In the genomic region with DNA sequence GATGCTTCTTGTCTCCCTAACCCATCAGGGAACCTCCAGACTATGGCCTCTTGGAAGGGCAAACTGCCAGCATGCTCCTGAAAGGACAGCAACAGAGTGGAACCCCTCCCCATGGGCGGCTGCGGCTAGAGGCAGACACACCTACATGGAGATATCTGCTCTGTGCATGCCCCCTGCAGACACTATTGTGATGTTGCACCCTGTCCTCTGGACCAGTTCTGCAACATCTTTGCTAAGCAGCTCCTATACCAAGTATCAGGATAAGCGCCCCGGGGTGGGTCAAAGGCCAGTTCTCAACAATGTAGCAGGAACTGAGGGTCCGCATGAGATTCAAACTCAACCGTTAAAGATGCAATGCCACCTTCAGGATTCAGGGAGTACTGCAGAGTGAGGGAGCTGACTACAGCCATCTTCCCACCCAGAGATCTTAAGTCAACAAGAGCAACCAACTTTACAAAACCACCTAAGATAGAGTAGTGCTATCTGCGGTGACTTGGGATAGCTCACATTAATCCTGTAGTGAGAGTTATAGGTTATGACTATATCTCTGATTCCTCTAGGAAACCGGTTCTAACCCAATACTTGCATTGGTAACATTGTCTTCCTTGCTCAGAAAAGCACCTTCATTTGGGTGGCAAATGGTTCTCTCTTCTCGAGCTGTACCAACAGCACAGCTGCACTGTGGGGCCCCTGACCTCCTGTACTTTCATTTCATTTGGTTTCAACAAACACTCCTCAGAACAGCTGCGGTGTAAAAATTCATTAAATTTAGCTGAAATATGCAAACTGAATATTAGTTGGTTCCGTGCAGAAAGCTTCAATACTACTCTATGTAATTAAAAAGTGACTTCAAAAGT, we compare ENCODE assay signal across 7 mouse cellular contexts. TPM values are rescaled to one million over a fixed set of nuclear protein-coding genes. Genes with fewer than 3 reads are reported as not detected.
DNase-seq lines count a peak whose midpoint lies in the region; ATAC-seq and TF ChIP-seq lines count a peak whose summit lies in the region.

No protein-coding gene starts in this region.

- peak overlapping the region; percentile 26 for H3K4me2 ChIP-seq in kidney, embryonic 14.5 days (replicated peaks; ENCODE audit: low read depth, low read length)
- peak overlapping the region; percentile 36 for H3K4me2 ChIP-seq in lung, embryonic 15.5 days

- H3K4me3 ChIP-seq in heart, adult 2 months, result peak overlapping the region; percentile 44
- H3K4me3 ChIP-seq in kidney, embryonic 14.5 days (ENCODE audit: low read length), result no peak overlapping the region
- H3K4me3 ChIP-seq in lung, embryonic 15.5 days, result peak overlapping the region; percentile 18; the same call in 1 of the 2 replicates
- no peak overlapping the region for H3K4me3 ChIP-seq in spleen, adult 2 months (ENCODE audit: extremely low read depth, insufficient read depth, insufficient read length)

- intact Hi-C loops in heart, adult 2 months (cut with DNase I), result loop anchor here (2.0 kb wide), 2 partner anchors 52 to 238 kb away; a partner anchor contains a TSS

- peaks cover 6% of the 10 kb centered on the region for H3K4me1 ChIP-seq in heart, adult 2 months (ENCODE audit: control insufficient read depth, insufficient read depth, low read length)
- no peaks in the 10 kb centered on the region for H3K4me1 ChIP-seq in kidney, embryonic 14.5 days (ENCODE audit: control insufficient read depth, insufficient read depth, low read length)
- H3K4me1 ChIP-seq in lung, embryonic 15.5 days, result 0 out of 2 replicates have a peak, but pooled peaks cover 5% of the 10 kb centered on the region
- no peaks in the 10 kb centered on the region for H3K4me1 ChIP-seq in spleen, adult 2 months (ENCODE audit: control insufficient read depth, insufficient read depth, insufficient read length)

- no peaks in the 10 kb centered on the region for H3K27me3 ChIP-seq in heart, adult 2 months (ENCODE audit: control insufficient read depth, insufficient read depth, low read length)
- no peaks in the 10 kb centered on the region for H3K27me3 ChIP-seq in kidney, embryonic 14.5 days (ENCODE audit: control insufficient read depth, insufficient read depth, low read length)
- no peaks in the 10 kb centered on the region for H3K27me3 ChIP-seq in lung, embryonic 15.5 days
- no peaks in the 10 kb centered on the region; the same call in 1 of the 2 replicates for H3K27me3 ChIP-seq in spleen, adult 2 months (ENCODE audit: control insufficient read depth, insufficient read depth, low read length)

- peak; percentile 87 for TF ChIP-seq CTCF in heart, adult 2 months (IDR thresholded peaks at IDR 0.05)
- peak; percentile 60; the same call in 1 of the 2 replicates for TF ChIP-seq CTCF in spleen, adult 2 months (IDR thresholded peaks at IDR 0.05; ENCODE audit: extremely low read depth, insufficient read depth, insufficient read length, insufficient replicate concordance)

- no peak for TF ChIP-seq POLR2A in heart, adult 2 months (IDR thresholded peaks at IDR 0.05; ENCODE audit: insufficient read depth, low read depth, low read length)
- TF ChIP-seq POLR2A in spleen, adult 2 months (IDR thresholded peaks at IDR 0.05; ENCODE audit: low read depth, low read length), result no peak

- no peaks in the 10 kb centered on the region for H3K79me2 ChIP-seq in heart, adult 2 months (replicated peaks; ENCODE audit: control insufficient read depth, insufficient read depth, low read length)

- 37% methylated on average over 11 of the region's 11 CpGs for WGBS in heart, adult 2 months
- WGBS in kidney, embryonic 14.5 days, result 66% methylated on average over 11 of the region's 11 CpGs
- WGBS in lung, embryonic 15.5 days, result 43% methylated on average over 11 of the region's 11 CpGs
- WGBS in spleen, adult 2 months, result 33% methylated on average over 11 of the region's 11 CpGs

- ATAC-seq in CD4-positive, CD25-positive, alpha-beta regulatory T cell, adult 4 months, result peak; percentile 69
- peak; percentile 72 for ATAC-seq in kidney, embryonic 14.5 days (ENCODE audit: low FRiP score, low TSS enrichment)
- ATAC-seq in lung, embryonic 15.5 days (ENCODE audit: borderline replicate concordance, extremely low read depth, low FRiP score, low TSS enrichment), result peak; percentile 76

- peaks cover 7% of the 10 kb centered on the region; the same call in 1 of the 2 replicates for H3K9me3 ChIP-seq in kidney, embryonic 14.5 days (ENCODE audit: control insufficient read depth, low read length)
- no peaks in the 10 kb centered on the region for H3K9me3 ChIP-seq in lung, embryonic 15.5 days

- 0 out of 2 replicates have a peak, but pooled peaks have one; percentile 56 for TF ChIP-seq EP300 in heart, adult 2 months (IDR thresholded peaks at IDR 0.05; ENCODE audit: insufficient read depth, low read depth, low read length)

- no peak overlapping the region for H3K9ac ChIP-seq in heart, adult 2 months (ENCODE audit: low read depth, low read length)
- H3K9ac ChIP-seq in kidney, embryonic 14.5 days (ENCODE audit: low read depth, low read length), result no peak overlapping the region
- H3K9ac ChIP-seq in lung, embryonic 15.5 days, result no peak overlapping the region

- peak overlapping the region; percentile 39 for H3K27ac ChIP-seq in heart, adult 2 months
- H3K27ac ChIP-seq in kidney, embryonic 14.5 days (ENCODE audit: low read depth, low read length), result no peak overlapping the region
- H3K27ac ChIP-seq in lung, embryonic 15.5 days, result no peak overlapping the region
- H3K27ac ChIP-seq in spleen, adult 2 months (ENCODE audit: insufficient read depth, low read length), result no peak overlapping the region

- H3K36me3 ChIP-seq in heart, adult 2 months (ENCODE audit: control insufficient read depth, insufficient read depth, low read length), result no peaks in the 10 kb centered on the region
- H3K36me3 ChIP-seq in kidney, embryonic 14.5 days (ENCODE audit: control insufficient read depth, insufficient read depth, low read length), result no peaks in the 10 kb centered on the region
- H3K36me3 ChIP-seq in lung, embryonic 15.5 days, result no peaks in the 10 kb centered on the region
- H3K36me3 ChIP-seq in spleen, adult 2 months (ENCODE audit: control insufficient read depth, insufficient read depth, low read length), result no peaks in the 10 kb centered on the region

- peak; percentile 21 for DNase-seq in MEL-GATA-1-ER (ENCODE audit: extremely low read depth, low read depth)
- DNase-seq in cerebellum, adult 8-10 months, result peak; percentile 10
- DNase-seq in heart, adult 2 months, result peak; percentile 67 to 82
- peak; percentile 14 to 48 for DNase-seq in spleen, adult 2 months (ENCODE audit: low read depth in 1 of 2, low spot score in 2 of 2)

RNA-seq across cellular contexts. Expression of a gene that starts 52.2 kb away (rescaled TPM):
- 10 to 100 TPM; 18.1 to 18.2 TPM for polyA plus RNA-seq in CD4-positive, CD25-positive, alpha-beta regulatory T cell, adult 4 months (2017; shearing (Covaris generic))
- 10 to 100 TPM; 29.7 to 34.7 TPM for total RNA-seq in heart, adult 2 months (2021)
- 39.5 and 43.0 TPM in 2 replicates for polyA plus RNA-seq in heart, adult 2 months (2012; rRNA removed)
- polyA plus RNA-seq in kidney, embryonic 14.5 days (2014; fragmentation: Nextera tagmentation; extraction: Ambion mirVana), result 161 and 263 TPM in 2 replicates
- polyA plus RNA-seq in lung, embryonic 15.5 days (2015; fragmentation: Nextera tagmentation; extraction: Ambion mirVana), result 263 and 264 TPM in 2 replicates
- 88.0 and 112 TPM in 2 replicates for polyA plus RNA-seq in spleen, adult 2 months (2012; rRNA removed)

RNA-seq across cellular contexts. Expression of a gene that starts 54.1 kb away (rescaled TPM):
- polyA plus RNA-seq in CD4-positive, CD25-positive, alpha-beta regulatory T cell, adult 4 months (2017; shearing (Covaris generic)), result 1 to 10 TPM; 7.8 to 9.4 TPM
- 10 to 100 TPM; 10.5 to 12.0 TPM for total RNA-seq in heart, adult 2 months (2021)
- 5.2 and 7.9 TPM in 2 replicates for polyA plus RNA-seq in heart, adult 2 months (2012; rRNA removed)
- polyA plus RNA-seq in kidney, embryonic 14.5 days (2014; fragmentation: Nextera tagmentation; extraction: Ambion mirVana), result 16.3 and 18.8 TPM in 2 replicates
- 16.9 and 21.6 TPM in 2 replicates for polyA plus RNA-seq in lung, embryonic 15.5 days (2015; fragmentation: Nextera tagmentation; extraction: Ambion mirVana)
- 2.3 and 2.7 TPM in 2 replicates for polyA plus RNA-seq in spleen, adult 2 months (2012; rRNA removed)

Comparison
In these comparisons a context has a peak if more than half of its experiments do, and no peak if none do; other contexts are left out.
1. DNase-seq: peak in every context shown above with its lines; median percentile 74 in heart, adult 2 months; 31 in spleen, adult 2 months; 21 in MEL-GATA-1-ER; 10 in cerebellum, adult 8-10 months.
2. H3K4me3 ChIP-seq: peak in heart, adult 2 months (single experiment) and lung, embryonic 15.5 days (single experiment); none in kidney, embryonic 14.5 days (single experiment) and spleen, adult 2 months (single experiment).
3. Peak in every context shown above with its lines, with median percentiles within 50 percentile points of each other: ATAC-seq.